Mouse (Mus musculus): ENCODE measurements around the gene Rnft2.

Rnft2 gene

DNA sequence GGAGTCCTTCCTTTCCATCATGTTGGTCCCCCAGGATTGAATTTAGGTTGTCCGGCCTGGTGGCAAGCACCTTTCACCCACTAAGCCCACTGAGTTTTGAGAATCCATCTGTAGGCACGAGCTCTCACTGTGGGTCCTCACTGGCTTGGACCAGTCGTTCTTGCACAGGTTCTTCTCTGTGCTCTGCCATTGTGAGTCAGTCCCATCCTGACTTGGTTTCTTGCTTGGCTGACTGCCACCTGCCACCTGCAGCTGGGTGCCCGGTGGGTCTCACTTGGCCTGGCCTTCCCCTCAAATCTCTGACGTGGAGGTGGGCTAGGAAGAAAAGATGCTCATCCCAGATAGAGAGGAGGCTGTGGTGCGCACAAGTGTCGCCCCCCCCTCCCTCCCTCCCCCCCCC, 6.1 kb upstream of the Rnft2 start:
- no peak for DNase-seq (ENCODE audit: low spot score)

DNA sequence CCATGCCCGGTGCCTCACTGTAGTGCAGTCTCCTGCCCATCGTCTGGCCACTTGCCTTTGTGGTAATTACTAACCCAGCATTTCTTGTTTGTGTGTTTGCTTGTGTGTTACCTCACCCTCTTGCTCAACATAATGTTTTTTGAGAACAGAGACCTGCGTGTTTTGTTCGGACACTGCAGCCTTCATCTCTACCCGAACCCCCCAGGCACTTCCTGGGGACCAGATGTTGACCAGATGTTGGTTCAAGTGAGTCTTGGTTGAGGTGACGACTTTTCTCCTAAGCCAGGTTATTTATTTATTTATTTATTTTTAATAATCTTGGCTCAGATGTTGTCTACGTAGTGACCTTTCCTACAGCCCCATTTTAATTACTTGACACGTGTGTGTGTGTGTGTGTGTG, 2.5 kb upstream of the Rnft2 start:
- DNase-seq (ENCODE audit: low spot score) = no peak

DNA sequence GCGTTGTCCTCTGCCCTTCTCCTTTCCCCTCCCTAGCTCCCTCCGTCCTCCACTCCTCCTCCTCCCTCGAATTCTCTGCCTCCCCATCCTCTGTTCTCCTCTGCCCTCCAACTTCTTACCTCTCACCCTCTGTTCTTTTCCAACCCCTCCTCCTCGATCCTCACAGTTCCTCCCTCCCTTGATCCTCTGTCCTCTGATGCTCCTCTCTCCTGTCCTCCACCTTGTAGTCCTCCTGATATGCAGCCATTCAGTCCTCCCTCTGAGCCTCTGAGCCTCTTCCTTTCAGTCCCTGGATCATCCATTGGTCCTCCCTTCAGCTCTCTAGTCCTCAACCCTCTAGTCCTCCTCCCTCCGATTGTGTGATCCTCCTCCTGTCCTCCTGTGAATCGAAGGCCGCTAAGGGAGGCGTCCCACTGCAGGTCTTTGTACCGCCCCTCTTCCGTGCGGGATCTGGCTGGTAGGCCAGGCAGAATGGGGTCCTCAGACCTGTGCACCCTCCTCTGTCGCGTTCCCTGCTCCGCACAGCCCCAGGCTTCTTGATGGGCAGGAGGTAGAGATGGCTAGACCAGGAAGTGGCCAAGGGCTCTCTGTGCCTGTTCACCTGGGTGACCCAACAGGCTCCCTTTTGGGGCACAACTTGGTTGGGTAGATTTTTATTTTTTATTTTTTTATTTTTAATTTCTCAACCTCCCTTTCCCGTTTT, 841 bp upstream of the Rnft2 start:
- DNase-seq (ENCODE audit: low spot score) = no peak

DNA sequence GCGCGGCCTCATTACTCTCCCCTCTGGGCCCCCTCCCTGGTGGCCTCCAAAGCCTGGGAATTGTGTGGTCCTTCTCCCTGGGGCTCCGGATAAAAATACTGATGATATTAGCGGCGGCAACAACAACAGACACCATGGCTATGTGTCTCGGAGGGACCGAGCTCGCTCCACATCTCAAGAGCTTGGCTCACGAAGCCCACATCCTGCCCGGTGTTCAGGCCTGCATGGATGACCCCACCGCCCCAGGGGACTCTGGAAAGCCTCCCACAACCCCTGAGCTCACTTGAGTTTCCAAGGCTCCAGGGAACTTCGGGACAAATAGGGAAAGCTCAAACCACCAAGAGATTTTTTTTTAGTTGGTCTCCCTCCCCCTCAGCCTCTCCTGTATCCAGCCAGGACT, 5.2 kb downstream of the Rnft2 start:
- no peak for DNase-seq (ENCODE audit: low spot score)

DNA sequence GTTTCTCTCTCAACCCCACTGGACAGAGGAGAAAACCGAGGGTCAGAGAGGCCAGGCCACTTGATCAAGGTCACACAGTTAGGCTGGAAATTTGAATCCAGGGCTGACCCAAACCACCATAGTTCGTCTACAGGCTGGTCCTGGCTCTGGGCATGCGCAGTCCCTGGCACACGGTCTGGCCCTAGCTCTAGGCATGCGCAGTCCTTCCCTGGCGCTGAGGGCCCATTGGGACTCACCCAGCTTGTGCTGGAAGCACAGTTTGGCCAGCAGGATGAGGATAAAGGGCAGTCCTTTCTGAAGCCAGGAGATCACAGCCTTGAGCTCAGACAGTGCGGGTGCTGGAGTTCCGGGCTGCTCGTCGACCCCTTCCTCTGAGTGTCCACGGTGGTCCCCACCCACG, 8.0 kb downstream of the Rnft2 start:
- DNase-seq (ENCODE audit: low spot score) = no peak

DNA sequence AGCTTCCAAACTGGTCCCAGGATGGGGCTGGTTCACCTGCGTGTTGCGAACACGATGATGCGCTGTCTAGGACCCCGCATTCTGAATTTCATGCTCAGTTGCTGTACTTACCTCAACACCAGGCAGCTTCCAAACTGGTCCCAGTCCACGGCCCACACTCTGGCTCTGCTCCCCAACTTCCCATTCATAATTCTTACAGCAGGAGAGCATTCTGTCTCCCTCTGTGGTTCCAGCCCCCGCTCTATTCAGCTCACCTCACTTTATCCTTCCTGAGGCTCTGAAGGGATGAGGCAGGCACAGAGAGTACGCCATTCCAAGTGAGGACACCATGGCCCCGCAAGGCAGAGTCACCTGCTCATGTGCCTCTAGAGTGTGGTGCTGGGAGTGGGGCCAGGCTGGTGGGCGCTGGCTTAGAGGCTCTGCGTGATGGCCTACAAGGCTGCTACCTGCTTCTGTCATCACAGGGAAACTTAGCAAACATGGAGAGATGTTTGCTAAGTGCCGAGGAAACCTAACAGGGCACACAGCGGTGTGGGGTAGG, 14.8 kb downstream of the Rnft2 start:
- no peak for DNase-seq (ENCODE audit: low spot score)

DNA sequence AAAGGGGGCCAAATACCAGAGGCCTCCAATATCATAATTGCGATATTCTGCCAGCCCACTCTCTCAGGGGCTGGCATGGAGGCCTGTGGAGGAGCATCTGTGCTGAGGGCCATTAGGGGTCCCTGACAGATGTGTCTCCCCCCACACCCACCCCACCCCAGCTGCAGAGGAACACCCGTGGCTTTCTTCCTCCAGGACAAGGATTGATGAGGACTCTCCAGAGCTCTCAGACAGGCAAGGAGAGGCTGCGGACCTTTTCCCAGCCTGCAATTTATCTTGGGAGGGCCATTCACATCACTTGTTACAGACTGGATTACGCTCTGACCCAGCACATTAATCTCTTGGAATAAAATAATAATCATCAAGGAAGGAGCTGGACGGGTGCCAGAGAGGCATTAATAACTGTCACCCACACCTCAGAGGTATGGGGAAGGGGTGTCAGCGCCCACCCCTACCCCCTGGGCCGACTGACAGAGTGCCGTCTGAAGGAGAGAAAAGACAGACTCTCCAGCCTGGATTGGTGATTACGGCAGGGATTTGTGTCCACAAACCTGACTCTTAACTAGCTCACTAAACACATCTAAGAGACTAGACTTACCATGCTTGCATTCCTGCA, 21.7 kb downstream of the Rnft2 start:
- DNase-seq (ENCODE audit: low spot score) = no peak

DNA sequence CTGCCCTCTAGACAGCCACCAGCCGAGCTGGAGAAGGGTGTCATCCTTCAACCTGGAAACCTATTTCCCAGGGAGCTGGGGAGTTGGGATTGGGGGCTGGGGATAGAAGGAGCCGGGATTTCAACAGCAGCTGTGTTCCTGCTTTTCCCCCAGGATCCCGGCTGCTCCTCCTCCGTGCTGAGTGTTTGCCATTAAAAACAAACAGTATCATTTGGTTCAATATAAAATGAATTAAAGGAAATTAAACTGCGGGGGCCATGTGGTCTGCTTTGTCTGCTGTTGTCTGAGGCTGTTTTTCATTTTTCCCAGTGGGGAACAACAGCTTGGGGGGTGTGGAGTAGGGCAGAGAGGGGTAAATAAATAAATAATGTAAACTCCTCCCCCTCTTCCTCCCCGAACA, 27.5 kb downstream of the Rnft2 start:
- no peak for DNase-seq (ENCODE audit: low spot score)

DNA sequence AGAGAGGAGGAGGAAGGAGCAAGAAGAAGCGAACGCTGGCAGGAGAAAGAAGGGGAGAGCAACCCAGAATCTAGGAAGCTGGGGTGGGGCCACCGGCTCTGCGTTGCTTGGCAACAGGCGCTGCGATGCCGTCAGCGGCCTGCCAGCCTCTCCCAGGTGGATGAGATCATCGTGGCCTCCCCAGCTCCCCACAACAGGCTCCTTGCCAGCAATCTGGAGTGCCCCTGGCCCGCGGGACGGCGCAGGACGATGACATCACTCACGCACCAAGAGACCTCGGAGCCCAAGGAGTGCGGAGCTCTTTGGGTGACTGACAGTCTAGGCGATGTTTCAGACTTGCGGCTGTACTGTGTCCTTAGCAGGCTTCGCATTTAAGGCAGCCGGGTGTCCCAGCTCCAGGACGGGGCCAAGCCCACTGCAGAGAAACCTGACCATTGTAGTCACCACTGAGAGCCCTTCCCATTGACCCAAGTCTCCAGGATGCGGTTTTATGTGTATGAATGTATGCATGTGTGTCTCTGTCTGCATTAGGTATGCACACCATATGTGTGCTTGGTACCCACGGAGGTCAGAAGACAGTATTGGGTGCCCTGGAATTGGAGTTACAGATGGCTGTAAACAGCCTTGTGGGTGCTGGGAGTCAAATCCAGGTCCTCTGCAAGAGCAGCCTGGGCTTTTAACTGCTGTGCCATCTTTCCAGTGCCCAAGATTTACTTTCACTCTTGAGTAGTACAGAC, 30.3 kb downstream of the Rnft2 start:
- DNase-seq (ENCODE audit: low spot score) = no peak

DNA sequence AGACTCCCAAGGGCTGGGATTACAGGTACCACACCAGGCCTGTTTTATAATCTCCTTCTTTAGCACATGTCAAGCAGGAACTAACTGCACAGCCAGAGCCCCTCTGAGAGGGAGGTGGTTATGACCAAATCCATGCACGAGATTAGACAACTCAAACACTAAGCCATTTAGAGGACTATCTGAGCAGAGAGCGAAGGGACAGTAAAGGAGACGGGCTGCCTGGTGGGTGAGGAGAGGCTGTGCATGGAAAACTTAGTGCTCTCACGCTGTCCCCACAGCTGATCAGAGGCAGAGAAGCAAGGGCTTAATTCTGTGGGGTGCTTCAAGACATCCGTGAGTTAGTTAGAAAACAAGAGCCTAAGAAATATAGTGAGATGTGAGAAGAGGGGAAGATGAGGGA, 30.9 kb downstream of the Rnft2 start:
- no peak for DNase-seq (ENCODE audit: low spot score)

DNA sequence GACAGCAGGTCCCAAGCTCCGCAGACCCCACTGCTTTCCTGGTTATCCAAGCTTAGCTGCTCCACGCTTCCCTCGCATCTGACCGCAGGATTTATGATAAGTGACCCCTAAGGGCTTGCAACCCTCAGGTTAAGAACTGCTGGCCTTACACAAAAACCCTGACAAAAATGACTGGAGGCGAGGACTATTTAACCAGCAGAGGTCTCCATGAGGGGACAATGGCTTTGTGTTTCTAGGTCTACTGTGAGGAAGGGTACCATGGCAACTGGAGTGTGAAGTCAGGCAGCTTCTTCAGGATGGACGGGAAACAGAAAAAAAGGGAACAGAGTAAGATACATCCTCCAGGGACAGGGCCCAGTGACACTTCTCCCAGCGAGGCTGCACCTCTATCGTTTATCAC, 39.1 kb downstream of the Rnft2 start:
- DNase-seq (ENCODE audit: low spot score) = no peak

DNA sequence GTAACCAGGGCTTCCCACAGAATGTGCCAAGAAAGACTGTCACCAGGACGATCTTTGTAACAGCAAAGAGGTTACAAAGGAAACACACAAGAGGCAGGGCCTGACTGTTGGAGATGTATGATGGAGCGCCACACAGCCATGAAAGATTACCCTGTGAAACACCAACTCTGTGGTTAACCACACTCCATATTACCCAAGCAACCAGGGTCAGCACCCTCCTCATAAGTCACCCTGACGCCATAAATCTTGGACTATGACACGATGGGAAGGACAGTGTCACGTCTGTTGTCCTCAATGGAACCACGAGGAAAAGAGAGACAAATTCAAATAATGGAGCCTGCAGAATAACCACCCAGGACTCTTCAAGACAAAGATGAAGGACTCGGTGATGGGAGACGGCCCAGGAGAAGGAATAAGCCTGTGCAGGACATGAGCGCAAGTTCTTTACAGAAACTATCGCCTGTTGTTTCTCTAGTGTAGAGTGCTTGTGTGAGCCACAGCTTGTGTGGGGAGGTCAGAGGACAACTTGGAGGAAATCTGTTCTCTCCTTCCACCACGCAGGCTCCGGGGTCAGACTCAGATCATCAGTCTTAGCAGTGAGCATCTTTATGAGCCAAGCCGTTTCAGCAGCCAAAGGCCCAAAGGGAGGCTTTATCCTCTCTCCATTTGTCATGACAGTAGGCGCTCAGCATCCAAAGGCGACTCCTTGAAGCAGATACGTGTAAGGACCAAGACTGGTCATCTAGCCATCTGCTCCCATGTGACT, 40.1 kb downstream of the Rnft2 start:
- DNase-seq (ENCODE audit: low spot score) = no peak

DNA sequence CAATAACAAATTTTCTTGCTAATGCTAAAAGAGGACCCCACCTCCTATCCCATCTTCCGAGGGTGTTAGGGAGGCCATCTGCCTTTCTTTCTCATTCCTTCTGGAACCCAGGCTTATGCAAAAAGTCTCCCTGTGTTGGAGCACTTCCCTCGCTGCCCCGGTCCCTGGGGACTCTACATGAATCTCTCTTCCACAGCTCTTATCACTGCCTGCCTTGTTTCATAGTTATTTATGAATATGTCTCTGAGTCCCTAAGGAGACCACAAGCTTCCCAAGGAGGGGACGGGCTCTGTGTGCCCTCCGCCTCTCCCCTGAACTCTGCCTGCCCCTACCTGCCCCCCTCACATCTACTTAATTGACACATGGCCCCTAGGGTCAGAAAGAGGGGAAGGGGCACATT, 45.2 kb downstream of the Rnft2 start:
- no peak for DNase-seq (ENCODE audit: low spot score)

DNA sequence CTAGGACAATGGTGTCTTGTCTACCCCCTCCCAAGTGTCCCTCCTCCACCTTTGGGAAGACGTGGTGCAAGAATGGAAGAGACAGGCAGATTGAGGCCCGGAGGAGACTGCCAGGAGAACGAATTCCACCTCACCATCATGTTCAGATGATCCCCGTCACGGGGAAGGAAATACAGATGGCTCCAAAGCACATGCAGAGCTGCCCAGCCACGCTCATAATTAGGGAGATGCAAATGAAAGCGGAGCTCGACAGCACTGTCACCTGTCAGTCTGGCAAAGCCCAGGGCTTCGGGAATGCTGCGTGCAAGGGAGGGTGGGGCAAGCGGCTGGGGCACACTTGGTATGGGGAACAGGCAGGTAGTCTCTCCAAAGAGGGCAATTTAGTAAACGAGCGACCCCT, 47.5 kb downstream of the Rnft2 start:
- no peak for DNase-seq (ENCODE audit: low spot score)

DNA sequence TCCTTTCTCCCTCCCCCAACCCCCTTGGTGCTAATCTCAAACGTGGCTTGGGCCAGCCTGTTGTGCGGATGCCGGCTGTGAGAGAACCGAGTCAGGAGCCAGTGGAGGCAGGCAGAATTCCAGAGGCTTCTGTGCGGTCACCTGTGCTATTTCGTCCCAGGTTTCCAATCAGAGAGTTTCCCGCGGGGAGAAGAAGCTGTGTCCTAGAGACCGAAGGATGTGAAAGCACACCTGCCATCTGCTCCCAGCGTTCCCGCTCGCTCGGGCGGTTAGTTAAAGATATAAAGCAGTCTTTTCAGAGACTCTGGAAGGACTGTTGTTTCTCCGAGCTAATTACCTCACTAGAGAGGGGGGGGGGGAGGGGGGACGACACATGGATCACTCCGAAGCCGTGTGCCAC, 52.7 kb downstream of the Rnft2 start:
- no peak for DNase-seq (ENCODE audit: low spot score)

DNA sequence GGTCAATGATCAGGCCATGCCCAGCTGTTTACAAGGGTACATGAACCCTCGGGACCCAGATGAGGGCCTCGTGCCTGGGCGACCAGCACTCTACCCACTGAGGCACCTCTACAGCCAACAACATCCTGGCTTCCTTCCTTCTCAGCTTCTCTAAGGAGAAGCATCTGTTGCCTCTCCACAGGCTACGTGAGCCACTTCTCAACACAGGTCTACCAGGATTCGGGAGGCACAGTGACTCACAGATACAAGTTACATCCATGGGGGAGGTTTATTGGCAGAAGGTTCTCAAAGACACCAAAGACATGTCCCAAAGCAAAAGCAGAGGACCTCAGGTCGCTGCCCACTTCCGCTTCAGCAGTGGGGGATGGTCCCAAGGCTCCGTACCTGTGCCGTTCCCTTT, 54.4 kb downstream of the Rnft2 start:
- no peak for DNase-seq (ENCODE audit: low spot score)

DNA sequence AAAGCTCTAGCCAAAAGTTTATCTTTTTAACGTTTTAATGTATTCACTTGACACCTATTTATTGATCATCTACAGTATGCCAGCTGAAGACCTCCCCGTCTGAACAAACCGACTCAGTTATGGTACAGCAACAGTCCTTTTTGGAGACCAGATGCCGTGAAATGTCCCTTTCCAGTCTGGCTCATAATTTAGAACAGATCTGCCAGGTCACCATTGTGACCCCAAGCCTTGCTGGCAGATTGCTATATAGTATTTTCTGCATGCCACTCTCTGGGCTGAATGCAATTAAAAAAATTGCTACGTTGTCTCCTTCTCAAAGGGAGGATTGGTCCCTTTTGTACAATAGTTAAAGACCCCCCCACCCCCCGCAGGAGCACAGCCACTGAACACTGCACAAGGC, 56.6 kb downstream of the Rnft2 start:
- no peak for DNase-seq (ENCODE audit: low spot score)

DNA sequence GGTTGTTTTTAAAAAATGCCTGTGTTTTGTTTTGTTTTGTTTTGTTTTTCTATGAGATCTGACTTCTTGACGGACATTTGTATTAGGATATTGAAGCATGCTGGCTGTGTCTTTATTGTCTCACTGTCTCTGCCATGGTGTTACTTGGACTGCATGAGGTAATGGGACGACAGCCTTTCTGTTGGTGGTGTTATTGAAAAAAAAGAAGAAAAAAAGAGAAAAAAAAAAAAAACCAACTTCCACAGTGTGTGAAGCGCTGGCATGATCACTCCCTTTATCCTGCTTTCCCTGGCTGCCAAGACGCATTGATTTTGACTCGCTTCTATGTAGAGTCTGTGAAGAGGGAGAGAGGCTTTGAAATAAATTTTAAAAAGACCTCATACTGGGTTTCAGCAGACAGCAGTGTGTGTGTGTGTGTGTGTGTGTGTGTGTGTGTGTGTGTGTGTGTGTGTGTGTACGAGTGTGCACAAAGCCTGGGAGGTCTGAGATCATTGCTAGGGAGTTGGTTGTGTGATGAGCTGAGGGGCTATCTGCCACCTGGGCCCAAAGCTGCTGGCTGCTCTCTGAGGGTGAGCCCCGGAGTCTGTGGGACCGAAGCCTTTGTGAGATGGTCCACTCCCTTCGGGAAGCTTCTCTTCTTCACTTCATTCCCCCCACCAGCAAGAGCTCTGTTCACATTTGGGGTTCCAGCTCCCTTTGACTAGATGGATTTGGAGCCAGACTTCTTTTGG, 57.8 kb downstream of the Rnft2 start:
- no peak for DNase-seq (ENCODE audit: low spot score)

DNA sequence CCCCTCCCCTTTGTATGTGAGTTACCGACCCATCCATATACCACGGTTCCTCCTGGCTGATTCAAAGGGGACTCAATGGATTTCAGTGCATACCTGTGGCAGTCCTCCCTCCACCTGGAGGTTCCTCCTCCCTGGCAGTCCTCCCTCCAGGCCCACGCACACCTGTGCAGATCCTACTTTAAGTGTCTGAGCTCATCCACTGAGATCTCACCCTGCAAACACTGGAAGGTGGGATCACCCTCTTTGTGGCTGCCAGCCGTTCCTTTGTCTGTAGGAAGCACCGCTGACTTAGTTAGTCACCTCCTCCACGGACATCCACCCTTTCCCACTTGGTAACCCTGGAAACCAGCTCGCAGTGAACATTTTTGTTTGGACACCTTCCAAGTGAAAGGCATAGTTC, 67.3 kb downstream of the Rnft2 start:
- no peak for DNase-seq (ENCODE audit: low spot score)

DNA sequence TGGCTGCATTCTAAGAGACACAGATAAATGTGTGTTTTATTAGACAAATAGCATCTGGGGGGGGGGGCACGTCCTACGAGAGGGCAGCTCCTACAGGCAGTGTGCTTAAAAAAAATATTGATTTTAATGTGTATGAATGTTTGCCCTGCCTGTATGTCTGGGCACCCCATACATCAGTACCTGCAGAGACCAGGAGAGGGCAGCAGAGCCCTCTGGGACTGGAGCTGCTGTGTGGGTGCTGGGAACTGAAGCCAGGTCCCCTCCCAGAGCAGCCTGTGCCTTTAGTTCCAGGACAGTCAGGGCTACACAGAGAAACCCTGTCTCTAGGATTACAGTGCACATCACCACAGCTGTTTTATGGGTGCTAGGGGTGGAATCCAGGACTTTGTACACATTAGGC, 69.8 kb downstream of the Rnft2 start:
- DNase-seq (ENCODE audit: low spot score) = no peak

DNA sequence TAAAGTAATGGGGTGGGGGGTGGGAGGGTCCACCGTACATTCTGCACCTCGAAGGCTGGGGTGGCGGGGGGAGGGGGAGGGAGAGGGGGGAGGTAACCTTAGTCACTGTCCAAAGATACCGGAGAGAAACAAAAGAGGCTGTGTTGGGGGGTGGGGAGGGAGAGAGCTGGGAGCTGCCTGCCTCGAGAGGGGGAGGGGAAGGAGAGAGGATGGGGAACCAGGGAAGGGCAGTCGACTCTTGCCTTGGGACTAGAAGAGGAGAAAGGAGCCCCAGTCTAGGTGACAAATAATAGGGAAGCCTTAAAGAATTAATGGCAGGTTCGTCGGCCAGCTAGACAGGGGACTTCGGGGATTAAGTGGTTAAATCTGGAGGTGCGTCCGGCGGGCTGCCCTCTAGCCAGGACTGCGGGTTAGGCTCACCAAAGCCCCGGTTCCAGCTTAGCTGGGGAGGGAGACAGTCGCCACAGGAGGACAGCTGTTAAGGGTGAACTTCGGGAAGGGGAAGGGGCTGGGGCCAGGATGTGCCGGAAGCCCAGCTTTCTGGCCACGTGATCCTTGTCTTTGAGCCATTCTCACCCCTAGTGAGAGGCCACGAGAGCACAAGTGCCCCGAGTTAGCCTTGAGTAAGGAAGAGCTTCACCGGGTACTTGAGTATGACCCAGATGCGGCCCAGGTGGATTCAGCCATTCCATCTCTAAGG, 70.5 kb downstream of the Rnft2 start:
- DNase-seq (ENCODE audit: low spot score) = no peak
